Mouse (Mus musculus) cerebellum, postnatal 14 days (tissue): ENCODE measurements around the gene Msh2.
"Not testable (repeated sequence)": the region's sequence is repeated elsewhere in the genome, so short reads cannot be mapped to it uniquely, and the experiment has no call there.

ENCODE experiments used
- DNase-seq, 2 experiments: peaks; one replicate each; pipeline ENCODE4 v3.0.0; 2021; ENCODE audit warnings: mixed read lengths in 2 of 2

Msh2 gene

DNA sequence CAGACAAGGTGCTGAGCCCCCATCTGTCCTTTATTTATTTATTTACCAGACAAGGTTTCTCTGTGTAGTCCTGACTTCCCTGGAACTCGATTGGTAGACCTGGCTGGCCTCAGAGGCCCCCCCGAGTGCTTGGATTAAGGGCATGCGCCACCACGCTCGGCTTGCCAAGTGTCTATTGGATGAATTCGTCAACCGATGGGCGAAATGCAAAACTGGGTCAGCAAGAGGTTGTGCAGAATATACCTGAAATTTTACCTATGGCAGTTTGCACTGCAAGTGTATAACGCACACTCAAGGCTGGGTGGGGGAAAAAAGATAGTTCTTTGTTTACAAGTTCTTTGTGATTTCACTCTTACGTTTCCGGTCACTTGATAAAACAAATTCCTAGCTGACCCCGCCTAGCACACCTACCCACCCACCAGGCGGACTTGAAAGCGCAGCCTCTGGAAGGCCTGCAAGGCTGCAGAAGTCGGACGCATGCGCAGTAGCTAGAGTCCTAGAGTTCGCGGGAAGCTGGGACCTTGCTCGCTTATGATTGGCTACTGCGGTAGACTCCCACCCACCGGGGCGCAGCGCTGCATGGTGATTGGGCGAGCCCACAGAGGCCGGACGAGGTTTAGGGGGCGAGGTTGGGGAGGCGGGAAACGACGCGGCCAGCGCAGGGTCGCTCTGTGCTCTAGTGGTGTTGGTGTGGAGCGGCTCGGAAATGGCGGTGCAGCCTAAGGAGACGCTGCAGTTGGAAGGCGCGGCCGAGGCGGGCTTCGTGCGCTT is at the start of gene Msh2:
Gene Msh2 (plus strand): TSS at position 441 of the 771 bp plus-strand sequence.
- peak; percentile 99 for DNase-seq

- no peak for DNase-seq
These were observed 46.5 kb upstream of the Msh2 start for GRCm38 (mm10) chr17:87625510-87626086.

GRCm38 (mm10) chr17:87628144-87628543 is 44.0 kb upstream of the Msh2 start:
- no peak for DNase-seq

DNA sequence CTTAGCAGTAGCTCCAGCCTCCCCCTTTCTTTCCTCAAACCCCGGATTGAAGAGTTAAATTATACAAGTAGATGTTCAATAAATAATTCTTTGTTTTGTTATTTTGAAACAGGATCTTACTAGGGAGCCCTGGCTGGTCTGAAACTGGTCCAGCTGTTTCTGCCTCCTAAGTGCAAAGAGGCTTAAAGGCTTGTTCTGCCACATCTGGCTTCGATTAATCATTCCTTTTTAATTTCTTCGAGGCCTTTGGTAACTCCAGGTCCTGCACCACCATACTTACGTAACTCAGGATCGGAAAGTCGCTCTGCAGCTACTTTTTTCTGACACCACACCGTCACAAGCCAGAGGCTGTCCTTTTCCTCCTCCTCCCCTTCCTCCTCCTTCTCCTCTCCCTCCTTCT is 43.4 kb upstream of the Msh2 start:
- DNase-seq = no peak

DNA sequence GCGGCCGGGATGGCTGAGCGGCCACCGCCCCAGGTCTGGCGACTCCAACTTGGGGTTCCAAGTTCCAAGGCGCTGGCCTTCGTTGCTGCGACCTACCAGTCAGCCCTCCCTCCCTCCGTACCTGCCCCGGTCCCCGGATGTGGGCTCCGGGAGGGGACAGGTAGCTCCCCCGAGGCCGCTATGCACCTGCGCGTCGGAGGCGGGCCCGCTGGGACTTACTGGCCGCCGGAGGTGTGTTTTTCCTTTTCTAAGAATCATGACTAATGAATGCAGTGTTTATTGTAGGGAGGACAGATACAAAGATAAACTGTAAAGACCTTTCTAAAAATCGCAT is 35.1 kb upstream of the Msh2 start:
- no peak for DNase-seq

DNA sequence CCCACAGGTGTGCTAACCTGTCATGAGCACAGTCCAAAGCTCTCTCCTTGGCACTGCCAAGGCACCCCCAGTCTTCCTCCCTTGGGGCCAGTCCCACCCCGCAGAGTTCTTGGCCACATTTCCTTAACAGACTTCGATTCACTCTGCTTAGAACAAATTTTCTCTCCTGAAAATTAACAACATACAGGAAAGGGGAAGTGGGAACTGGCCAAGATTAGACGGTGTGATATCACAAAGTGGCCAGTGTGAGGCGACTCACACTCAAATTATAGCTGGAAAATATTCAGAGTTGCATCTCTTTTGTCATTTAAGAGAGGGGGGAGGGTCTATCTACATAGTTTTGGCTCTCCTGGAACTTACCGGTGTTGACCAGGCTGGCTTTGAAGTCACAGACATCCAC is 32.9 kb upstream of the Msh2 start:
- peak in 1 of 2 experiments; percentile 16 for DNase-seq

DNA sequence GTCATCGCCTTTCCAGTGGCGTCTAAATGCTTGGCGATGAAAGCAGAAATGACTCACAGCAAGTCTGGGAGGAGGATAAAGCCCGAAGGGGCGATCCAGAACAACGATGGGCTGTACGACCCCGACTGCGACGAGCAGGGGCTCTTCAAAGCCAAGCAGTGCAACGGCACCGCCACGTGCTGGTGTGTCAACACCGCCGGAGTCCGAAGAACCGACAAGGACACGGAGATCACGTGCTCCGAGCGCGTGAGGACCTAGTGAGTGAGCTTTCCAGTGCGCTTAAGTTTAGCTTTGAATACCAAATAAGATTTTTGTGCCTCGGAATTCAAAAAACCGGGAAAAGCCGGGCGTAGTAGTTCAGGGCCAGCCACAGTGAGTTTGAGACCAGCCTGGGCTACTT is 31.9 kb upstream of the Msh2 start:
- DNase-seq = peak in 1 of 2 experiments; percentile 5

GRCm38 (mm10) chr17:87641006-87641405 is 31.1 kb upstream of the Msh2 start:
- peak; percentile 53 to 57 for DNase-seq

DNA sequence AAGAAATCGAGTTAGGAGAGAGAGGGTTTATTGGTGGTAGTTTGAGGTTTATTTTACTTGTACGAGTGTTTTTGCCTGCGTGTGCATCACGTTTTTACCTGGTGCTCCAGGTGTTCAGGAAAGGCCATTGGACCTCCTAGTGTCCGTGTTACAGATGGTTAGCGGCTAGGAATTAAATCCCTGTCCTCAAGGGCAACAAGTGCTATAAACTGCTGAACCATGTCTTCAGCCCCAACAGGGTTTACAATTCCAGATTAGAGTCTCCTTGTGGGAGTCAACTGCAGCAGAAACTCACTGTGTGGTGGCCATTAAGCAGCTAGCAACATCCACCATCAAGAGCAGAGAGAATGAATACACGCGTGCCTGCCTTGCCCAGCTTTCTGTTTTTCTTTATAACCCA is 29.4 kb upstream of the Msh2 start:
- DNase-seq = no peak

GRCm38 (mm10) chr17:87655616-87656015 is 16.5 kb upstream of the Msh2 start:
- not testable (repeated sequence) for DNase-seq

DNA sequence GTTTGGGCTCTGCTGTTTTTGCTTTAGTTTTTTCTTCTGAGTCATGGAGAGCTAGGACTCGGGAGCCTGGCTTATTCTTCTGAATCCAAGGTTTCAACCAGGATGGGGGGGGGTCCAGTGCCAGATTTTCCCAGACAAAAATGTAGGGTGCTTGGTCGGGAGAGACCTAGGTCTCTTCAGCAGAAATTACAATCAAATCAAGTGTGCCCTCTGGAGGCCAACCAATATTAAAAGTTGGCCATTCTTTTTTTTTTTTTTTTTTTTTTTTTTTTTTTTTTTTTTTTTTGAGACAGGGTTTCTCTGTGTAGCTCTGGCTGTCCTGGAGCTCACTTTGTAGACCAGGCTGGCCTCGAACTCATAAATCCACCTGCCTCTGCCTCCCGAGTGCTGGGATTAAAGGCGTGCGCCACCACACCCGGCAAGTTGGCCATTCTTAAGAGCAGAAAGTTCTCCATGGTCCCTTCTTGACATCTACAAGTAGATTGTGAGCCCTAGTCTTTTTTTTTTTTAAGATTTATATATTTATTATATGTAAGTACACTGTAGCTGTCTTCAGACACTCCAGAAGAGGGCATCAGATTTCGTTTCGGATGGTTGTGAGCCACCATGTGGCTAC is 10.1 kb upstream of the Msh2 start:
- peak; percentile 26 for DNase-seq

- no peak for DNase-seq
These were observed 7.9 kb upstream of the Msh2 start for GRCm38 (mm10) chr17:87664238-87664637.

DNA sequence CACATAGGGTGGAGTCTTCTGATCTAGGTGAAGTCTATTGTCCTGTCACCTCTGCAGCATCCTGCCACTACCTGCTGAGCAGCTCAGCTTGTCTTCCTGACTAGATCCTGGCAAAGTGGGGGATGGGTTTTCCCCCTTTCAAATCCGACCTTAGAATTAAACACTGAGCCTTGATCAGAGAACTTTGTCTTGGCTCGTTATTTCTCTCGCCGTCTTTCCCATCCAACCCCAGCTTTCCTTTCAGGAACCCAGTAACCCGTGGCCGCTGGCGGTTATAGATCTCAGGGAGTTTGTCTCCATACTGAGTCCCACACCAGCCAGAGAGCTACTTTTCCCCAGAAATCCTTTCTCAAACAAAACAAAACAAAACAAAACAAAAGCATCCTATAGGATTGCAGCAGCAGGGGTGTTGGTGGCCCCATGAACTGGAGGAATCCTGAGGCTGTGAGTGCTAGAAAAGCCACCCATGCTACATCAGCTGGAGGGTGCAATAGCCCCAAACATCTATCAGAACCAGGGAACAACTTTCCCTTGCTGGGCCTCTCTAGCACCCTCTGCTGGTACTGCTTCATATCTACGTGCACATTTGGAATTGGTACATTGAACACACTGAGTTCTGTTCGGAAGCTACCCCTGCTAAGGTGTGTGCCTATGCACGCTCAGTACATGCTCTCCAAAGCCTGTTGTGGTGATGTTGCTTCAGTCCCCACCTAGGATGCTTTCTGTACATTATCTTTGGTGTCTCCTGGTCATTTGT is 6.9 kb upstream of the Msh2 start:
- DNase-seq = peak; percentile 80 to 81

DNA sequence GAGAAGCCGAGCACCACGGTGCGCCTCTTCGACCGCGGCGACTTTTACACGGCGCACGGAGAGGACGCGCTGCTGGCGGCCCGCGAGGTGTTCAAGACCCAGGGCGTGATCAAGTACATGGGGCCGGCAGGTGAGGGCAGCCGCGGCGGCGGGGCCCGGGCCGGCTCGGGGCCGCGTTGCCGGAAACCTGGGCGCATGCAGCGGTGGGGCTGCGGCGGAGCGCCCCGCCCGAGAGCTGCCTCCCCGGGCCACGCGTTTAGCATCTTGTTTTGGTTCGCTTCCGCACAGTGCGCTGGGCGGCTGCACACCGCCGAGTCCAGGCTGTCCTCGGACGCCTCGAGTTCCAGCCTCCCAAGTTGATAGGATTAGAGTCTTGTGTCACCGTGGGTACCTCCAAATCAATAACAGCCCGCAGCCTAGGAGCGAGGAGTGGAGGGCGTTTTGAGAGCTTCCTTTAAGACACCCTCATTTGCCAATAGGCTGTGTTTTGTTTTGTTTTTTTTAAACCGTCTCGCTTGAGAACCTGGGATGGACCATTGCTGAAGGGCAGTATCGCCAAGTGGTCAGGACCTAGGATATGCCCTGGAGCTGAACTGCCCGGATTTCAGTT is 652 bp downstream of the Msh2 start:
- DNase-seq = no peak

GRCm38 (mm10) chr17:87676916-87677474 is 4.9 kb downstream of the Msh2 start:
- DNase-seq = not testable (repeated sequence)

GRCm38 (mm10) chr17:87677656-87678055 is 5.5 kb downstream of the Msh2 start:
- no peak for DNase-seq

DNA sequence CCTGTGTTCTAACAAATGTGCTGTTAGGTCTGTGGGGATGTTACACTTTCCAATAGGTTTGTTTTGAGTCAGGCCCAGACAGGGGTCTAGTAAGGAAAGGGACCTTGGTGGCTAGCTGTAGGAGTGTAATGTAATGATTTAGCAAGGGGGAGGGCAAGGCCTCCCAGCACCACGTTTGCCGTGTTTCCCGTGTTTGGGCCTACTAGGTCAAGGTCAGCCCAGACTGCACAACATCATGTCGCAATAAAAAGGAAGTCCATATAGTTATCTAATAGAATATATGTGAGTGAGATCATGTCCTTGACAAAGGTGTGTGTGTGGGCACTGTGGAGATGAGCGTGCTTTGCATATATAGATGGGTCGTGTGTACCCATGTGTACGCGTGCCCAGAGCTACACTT is 17.1 kb downstream of the Msh2 start:
- no peak for DNase-seq

DNA sequence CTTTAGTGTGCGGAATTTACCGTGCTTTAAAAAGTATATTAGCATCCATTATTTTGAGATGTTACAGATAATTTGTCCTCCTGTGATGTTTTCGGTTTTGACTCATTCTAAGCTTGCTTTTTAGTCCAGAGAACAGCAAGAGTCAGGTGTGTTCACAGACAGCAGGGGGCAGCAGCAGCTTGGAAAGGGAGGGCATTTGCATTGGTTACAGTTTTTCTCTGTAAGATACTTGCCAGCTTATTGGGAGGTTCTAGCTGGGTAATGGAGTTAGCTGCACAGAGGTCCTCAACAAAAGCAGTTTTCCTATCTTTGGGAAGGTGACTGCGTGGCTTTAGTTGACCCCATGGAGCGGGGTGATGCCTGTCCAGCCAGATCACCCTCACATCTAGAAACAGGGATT is 19.8 kb downstream of the Msh2 start:
- DNase-seq = peak; percentile 82 to 90

DNA sequence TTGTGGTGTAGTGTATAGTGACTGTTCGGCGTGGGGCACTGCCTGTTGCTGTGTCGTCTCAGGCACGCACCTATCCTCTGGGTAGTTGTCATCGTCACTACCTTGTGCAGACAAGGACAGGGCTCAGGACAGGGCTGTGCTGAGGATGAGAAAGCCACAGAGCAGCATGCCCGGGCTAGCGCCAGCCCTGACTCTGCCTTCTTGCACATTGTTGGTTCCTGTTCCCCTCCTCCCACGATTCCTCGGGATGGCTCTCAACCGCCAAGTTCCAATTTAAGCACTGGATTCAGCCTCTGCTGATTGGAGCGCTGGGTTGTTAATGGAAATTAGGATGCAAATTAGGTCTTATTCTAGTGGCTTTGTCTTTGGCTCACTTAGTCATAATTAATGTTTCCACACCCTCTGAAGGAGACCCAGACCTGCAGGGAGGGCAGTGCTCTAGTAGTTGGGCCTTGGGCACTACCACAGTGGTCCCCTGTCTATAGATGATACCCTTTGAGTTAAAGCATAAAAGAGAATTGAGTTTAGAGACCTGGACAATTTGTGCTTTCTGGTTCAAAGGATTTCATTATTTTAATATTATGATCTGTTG is 23.8 kb downstream of the Msh2 start:
- no peak for DNase-seq

GRCm38 (mm10) chr17:87696814-87697213 is 24.7 kb downstream of the Msh2 start:
- no peak for DNase-seq

- no peak for DNase-seq
These were observed 27.1 kb downstream of the Msh2 start for GRCm38 (mm10) chr17:87698996-87699765.

GRCm38 (mm10) chr17:87700101-87700500 is 28.0 kb downstream of the Msh2 start:
- DNase-seq = no peak
